Mouse (Mus musculus) c-Kit-negative CD71-positive TER-119-positive erythroid progenitor cells, embryonic 14.5 days (primary cell): ENCODE measurements around the gene Lrrc45.
"Not testable (repeated sequence)": the region's sequence is repeated elsewhere in the genome, so short reads cannot be mapped to it uniquely, and the experiment has no call there.

Source experiments
- DNase-seq: peaks from one replicate; pipeline ENCODE4 v3.0.0-alpha.2; 2013; ENCODE audit warnings: low read depth, low spot score

Gene Lrrc45

DNA sequence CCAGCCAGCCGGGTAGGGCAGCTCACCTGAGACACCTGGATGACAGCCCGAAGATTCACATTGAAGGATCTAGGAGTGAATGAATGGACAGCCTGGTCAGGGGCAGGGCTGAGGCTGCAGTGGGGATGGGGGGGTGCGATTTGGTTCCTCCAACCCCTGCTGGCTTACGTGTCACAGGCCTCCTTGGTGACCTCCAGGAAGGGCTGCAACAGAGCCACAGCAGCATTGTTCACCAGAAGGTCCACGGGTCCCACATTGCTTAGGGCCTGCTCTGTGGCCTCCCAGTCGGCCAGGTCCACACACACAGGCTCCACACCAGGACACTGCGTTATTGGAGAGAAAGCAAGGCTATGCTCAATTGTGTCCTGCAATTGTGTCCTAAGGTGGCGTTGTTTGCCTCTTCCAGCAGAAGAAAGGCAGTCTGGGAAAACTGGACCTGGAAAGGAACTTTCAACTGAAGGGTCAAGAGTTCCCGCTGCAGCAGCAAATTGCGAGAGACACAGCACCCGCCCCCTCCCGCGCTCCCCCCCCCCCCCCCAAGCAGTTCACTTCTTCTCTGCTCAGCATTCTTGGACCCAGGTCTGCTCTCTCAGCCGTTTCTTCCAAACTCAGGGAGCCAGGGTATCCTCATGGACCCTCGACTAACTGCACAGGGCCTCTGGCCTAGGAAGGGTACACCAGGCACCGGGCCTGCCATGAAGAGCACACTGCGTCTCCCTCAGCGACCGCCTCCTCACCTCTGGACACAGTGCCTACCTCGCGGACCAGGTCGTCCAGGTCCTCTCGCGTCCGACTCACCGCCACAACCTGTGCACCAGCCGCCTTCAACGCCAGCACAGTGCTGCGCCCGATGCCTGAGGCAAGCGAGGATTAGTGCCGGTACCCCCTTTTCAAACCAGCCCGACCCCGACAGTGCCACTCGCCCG is 12.8 kb downstream of the Lrrc45 start:
- DNase-seq: no peak

DNA sequence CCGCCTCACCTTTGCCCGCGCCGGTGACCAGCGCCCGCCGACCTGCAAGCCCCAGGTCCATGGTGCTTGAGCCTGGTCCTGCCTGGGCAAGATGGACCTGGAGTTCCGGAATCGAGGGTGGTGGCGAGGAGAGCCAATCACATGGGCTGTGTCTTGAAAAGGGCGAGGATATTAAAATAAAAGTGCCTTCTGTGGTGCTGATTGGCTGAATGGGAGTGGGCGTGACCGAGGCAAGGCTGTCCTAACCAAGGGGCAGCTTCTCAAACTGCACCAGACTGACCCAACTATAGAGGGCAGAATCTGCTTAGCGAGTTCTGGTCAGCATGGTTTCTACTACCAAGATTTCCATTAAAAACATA is 13.4 kb downstream of the Lrrc45 start, which contains the start of gene Dcxr:
Dcxr (minus strand) TSS at position 113 of the 359 bp plus-strand sequence.
- no peak for DNase-seq

DNA sequence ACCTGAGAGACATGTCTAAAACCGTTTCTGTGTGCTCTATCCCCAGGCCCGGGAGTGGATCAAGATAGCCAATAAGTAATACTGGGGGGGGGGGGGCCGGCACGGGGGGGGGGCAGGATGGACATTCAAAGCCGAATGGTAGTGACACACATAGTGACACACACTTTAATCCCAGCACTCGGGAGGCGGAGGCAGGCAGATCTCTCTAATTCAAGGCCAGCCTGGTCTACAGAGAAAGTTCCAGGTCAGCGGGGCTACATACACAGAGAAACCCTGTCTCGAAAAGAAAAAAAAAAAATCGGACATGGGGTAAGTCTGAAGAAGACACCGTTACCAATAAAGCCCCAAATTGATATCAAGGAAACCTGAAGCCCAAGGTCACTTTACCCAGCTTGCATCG is 13.8 kb downstream of the Lrrc45 start:
- DNase-seq: no peak

DNA sequence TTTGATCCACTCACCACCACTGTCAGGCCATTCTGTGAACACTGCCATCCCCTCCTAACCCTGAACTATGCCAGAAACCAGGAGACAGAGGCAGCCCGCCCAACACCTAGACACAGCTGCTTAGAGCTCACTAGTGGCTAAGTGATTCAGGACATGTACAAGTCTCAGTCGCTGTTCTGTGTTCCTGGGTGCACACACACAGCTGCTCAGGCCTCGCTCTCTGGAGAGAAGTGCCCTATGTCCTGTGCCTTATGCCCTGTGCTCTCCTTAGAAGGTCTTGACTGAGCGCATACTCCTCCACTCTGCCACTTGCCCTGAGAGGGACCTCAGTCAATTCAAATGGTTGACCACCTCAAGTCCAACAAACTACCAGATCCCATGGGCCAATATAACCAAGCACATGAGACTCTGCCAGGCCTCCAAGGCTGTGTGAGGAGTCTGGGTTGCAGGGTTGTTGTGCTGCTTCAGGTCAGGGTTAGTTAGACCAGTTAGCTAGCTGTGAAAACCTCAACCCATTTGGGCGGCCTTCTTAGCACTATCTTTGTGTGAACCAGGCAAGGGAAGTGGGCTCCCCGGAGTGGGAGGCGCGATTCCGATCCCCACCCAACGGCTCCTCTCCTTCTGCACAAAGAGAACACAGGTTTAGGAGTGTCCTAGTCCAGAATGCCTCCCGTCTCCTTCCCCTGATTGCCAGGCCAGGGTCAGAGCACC is 15.0 kb downstream of the Lrrc45 start:
- DNase-seq: no peak

DNA sequence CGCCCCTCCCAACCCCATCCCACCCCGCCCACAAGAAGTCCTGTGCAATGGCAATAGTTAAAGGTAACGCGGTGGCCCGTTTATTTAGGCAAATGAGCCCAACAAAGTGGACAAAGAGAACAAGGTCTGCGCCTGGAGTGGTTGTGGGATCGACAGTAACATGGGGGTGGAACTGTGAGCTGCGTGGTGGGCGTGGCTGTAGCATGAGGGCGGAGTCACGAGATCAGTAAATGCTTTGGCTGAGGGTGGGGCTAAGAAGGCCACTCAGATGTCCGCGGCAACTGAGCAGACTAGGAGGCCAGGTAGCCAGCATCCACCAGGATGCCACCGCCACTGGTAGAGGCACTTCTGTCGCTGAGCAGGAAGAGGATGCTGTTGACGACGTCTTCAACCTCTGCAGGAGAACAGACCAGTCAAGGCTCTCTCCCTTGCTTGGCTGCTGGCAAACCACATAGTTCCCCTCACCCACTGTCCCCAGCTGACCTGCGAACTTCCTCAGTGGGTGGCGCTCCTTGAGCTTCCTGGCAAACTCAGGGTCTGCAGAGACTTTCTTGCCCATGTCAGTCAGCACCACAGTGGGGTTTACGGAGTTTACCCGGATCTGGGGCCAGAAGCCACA is 15.8 kb downstream of the Lrrc45 start:
- DNase-seq: not testable (repeated sequence)

DNA sequence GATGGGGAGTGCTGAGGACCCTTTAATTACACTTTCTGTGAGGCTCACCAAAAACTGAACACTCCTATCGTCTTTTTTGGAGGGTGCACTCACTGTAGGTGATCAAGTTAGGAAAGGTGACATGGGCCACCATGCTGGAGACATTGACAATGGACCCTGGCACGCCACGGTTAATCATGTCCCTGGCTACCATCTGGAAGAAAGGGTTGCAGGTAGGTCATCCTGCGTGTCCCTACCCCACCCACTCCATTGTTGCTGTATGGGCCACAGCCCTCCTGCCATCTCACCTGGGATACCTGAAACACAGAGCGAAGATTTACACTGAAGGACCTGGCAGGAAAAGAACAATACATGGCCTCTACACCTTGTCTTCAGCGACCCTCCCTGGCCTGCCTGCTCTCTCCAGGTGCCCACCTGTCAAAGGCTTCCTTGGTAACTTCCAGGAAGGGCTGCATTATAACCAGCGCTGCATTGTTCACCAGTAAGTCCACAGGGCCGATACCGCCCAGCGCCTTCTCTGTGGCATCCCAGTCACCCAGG is 16.7 kb downstream of the Lrrc45 start:
- no peak for DNase-seq

DNA sequence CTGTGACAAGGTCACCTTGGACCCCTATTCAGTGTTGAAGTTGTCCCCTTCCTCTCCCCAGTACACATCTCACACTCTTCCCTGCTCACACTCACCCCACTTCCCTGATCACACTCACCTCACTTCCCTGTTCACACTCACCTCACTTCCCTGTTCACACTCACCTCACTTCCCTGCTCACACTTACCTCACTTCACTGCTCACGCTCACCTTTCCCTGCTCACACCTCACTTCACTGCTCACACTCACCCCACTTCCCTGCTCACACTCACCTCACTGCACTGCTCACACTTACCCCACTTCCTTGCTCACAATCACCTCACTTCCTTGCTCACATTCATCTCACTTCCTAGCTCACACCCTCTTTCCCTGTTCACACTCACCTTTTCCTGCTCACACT is 17.7 kb downstream of the Lrrc45 start:
- no peak for DNase-seq

DNA sequence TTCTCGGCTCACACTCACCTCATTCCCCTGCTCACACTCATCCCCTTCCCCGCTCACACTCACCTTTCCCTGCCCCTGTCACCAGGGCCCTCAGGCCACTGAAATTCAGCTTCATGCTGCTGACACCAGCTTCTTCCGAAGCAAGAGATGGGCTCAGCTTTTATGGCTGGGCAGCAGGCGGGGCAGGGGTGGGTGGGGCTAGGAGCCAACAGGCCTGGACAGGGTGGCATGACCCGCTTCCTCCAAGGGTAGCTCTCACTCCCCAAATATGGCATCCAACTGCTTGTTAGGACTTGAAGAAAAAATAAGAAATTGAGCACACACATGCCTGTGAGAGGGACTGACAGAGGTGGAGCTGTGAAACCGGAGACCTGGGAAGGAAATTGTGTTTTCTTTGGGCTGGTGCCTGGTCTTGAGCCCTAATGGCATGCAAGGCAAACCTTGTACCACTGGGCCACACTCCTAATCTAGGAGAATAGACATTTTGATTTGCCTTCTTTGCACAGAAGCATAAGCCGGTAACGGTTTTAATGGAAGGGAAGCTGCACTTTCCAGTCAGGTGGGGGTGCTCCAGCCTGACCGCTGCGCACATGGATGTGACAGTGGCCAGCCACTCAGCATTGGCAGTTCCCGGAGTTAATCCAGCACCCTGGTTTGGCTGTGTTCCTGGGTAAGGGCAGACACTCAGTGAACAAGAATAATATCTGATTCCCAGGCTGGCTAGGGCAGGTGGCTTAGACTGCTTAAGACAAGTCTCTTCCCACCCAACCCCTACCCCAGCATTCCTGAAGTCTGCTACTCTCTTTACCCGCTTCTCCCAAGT is 18.3 kb downstream of the Lrrc45 start, which contains the start of gene Cbr2:
Cbr2 (minus strand) TSS at position 257 of the 823 bp plus-strand sequence.
- no peak for DNase-seq

DNA sequence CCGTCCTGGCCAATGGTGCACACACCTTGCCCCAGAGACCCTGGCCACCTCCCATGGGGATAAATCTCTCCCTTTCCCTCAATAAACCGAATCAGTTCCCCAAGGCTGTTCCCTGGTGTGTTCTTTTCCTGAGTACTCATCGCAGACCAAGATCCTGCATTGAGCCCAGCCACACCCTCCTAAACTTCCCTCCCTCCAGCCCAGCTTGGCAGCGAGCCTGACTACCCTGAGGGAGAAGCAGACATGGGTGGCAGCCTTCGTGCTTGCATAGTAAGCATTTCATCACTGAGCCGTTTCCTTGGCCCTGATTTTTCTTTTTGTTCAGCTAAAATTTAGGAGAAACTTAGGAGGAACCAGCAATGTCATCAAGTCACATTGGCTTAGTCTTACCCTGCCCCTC is 19.8 kb downstream of the Lrrc45 start:
- DNase-seq: no peak

DNA sequence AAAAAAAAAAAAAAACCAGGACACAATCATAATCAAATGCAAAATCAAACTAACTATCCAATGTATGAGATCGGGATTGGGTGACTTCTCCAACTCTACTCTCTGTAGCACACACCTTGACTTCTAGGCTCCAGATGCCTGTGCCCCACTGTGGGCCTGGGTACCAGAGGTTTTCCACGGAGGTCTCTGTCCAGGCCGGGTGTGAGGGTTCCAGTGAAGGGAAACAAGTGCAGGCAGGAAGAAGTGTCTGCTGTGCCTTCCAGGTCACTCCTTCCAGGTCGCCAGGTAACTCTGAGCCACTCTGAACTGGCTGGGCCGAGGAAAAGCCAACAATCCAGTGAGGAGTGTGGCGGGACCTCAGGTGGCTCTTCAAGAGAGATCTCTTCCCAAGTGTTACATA is 22.7 kb downstream of the Lrrc45 start:
- no peak for DNase-seq

DNA sequence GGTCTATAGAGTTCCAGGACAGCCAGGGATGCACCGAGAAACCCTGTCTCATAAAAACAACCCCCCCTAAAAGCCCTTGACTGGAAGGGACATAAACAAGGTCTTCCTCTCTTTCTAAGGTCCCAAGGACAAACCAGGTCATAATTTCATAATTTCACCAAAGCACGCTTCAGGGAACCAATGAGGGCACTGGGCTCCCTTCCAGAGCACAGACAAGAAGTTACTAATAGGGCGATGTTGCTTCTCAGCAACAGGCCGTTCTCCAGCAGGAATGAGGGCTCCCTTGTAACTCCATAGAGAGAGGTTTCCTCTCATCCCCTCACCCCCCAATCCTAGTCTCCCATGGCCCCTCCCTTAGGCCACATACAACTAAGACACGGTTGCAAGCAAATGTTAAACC is 27.3 kb downstream of the Lrrc45 start:
- DNase-seq: no peak

DNA sequence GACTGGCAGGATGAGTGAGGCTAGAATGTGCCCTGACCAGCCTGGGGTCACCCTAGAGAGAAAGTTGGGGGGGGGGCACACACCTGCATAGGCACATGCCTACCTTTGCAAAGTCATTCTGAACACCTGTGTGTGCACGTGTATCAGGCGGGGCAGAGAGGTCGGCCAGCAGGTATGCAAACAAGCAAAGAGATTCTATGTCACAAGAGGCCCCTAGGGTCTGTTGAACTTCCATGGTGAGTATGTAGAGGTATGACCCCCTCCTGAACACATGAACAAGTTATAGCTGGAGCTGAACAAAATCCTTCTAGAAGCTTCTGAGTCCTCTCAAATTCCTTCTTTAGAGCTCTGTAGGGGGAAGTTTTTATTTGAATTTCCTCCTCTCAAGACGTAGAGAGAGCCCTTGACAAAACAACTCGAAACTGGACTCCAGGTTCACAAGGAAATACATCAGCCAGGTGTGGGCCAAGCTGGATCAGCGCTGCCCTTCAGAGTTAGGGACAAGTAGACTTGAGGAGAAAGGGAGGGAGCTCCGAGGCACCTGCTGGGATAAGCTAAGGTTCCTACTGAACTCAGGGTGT is 30.5 kb downstream of the Lrrc45 start:
- DNase-seq: no peak

DNA sequence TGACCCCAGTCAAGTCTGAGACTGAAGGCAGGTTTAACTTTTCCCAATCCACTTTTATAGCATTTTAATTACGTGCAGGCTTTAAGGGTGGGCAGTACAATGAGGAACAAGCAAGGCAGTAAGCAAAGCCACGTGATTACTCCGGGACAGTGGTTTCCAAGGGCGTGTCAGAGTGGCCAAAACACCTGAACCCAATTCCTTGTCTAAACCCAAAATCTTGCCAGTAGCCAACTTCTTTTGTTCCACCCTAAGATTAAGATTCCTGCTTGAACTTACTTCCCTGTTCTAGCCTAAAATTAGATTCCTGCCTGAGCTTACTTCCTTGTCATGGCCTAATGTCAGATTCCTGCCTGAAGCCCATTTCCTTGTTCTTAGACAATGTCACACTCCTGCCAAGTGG is 34.2 kb downstream of the Lrrc45 start:
- DNase-seq: no peak

DNA sequence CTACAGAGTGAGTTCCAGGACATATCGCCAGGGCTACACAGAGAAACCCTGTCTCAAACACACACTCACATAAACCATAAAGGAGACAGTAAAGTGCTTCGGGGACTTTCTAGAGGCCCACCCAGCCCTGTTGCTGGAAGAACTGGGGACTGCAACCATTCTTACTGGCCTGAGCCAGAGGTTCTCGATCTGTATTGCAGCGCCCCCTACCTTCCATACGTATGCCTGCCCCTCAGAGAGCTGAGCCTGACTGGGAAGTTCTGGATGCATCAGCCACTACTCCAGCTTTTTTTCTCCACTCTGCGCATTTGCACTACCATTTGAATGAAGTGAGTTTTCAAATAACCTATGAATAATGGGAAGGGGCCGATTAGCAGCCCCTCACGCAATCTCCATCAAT is 35.7 kb downstream of the Lrrc45 start:
- DNase-seq: no peak

DNA sequence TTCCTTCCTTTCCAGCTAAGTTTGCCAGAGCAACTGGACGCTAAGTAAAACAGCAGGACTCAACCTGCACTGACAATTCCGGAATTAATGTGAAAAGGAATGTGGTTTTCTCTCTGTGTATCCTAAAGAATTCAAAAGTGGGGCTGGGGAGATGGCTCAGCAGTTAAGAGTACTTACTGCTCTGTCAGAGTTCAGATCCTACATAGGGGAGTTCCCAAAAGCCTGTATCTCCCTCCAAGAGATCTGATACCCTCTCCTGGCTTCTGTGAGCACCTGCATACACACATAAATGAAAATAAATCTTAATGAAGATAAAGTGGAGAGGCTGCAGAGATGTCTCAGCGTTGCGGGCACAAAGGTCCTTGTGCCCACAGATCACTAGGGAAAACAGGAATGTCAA is 37.9 kb downstream of the Lrrc45 start:
- no peak for DNase-seq

DNA sequence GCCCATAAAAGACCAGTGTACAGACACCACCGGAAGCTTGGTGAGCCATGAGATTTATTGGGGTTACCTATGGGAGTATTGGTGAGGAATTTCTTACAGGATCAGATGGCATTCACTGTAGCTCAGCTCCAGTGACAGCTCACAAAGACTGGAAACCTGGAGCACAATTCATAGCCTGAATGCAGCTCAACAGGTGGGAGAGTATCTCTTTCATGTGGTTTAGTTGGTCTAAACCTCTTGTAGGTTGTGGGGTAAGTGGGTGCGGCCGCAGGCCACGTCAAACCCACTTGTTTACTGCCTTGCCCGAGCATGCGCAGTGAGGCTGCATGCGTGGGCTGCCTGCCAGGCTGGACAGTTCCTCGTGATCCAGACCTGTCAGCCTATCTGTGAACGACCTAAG is 46.5 kb downstream of the Lrrc45 start:
- no peak for DNase-seq

DNA sequence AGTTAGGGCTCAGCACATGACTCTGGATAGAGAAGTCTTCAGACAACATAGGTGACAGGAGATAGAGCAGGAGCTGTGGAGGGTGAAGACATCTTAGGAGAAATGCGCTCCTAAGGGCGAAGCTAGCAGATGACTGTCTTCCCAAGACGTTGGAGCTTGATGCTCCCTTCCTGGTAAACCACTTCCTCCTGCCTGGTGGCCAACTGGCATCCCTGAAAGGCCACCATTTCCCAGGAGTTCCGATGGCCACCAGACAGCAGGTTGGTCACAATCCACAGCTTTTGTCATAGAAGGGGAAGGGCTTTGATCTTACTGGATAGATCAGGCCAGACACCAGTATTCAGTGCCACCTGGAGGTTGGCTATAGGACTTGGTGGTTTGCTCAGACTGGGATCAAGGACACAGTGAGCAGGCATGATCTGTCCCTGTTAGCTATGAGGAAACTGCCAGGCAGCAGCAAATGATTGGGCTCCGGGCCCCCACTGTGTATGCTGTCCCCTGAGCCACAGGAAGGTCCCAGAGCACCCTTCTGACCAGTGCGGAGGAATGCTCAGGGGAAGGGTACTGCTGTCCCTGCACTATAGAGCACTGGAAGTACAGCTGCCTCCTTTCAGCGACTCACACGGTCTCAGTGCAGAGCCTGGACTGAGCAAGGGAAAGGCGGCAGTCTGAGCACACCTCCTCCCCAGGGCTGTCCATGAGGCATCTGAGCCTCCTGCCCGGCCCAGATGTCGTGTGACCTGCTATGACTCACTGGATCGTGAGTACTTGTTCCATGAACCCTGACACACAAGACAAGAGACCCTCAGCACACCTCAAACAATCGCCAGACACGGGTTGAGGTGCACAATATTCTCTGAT is 48.3 kb downstream of the Lrrc45 start:
- DNase-seq: no peak

DNA sequence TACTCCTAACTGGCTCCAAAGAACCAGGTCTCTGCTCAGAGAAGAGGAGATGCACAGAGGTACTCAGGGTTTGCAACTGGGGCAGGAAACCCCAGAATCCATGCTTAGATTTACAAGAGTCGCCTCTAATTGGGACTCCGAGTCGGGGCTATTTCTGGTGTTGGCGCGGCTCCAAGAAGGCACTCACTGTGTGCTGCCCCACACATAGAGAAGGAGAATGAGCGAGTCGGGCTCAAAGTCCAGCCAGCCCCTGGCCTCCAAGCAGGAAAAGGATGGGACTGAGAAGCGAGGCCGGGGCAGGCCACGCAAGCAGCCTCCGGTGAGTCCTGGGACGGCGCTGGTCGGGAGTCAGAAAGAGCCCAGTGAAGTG is 48.9 kb downstream of the Lrrc45 start, which contains the start of gene Hmga1b:
Hmga1b (plus strand) TSS at position 123 of the 370 bp plus-strand sequence.
- DNase-seq: not testable (repeated sequence)

DNA sequence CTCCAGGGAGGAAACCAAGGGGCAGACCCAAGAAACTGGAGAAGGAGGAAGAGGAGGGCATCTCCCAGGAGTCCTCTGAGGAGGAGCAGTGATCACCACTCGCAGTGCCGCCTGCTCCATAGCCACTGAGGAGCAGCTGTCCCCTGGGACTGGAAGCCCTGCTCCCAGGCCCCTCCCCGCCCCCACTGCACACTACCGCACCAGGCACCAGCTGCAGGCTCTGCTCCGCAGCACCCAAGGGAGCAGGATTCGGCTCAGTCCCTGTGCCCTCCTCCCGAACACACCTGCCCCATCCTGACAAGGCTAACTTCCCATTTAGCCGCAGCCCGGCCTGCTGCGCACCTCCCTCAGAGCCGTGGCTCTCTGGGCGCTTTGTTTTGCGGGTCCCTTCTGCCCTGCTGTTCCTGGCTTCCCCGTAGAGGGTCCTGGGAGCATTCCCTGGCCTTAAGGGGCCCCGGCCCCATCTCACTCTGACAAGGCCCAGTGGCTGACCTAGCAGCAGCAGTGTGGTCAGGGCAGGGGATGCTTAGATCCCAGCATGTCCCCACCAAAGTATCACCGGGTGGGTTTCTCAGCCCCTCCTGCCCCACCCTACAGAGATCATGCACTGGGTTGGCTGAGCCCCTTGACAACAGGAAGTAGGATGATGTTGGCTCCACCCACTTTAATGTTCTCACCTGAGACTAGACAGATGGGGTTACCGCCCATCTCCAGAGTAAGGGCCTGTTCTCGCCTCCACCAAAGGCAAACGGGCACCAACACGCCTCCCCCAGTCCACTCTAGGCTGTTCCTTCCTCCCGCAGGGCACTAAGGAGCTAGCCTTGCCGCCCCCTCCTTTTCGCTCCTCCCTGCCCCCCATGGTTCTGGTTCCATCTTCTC is 49.6 kb downstream of the Lrrc45 start:
- not testable (repeated sequence) for DNase-seq
